Mouse (Mus musculus) megakaryocyte-erythroid progenitor cell, adult 5-6 weeks (primary cell): ENCODE data around the gene Rplp0. TPM values are rescaled to one million over a fixed set of nuclear protein-coding genes. Genes with fewer than 3 reads are reported as not detected.
A peak's percentile ranks its signal among the peaks of the same experiment; 100 is the strongest.
"Not testable (repeated sequence)": the region's sequence is repeated elsewhere in the genome, so short reads cannot be mapped to it uniquely, and the experiment has no call there.

Source experiments
- ATAC-seq: replicated peaks from 2 replicates; pipeline ENCODE4 v1.8.0; 2016; ENCODE audit warnings: mild to moderate bottlenecking, inconsistent platforms; ENCODE audit not compliant: severe bottlenecking, poor library complexity, low FRiP score, low TSS enrichment
- total RNA-seq, 2 experiments: library from RNA; stranded (forward) in 1 of 2; stranded (reverse) in 1 of 2; fragments of 200-1000, 215-1000 nt in 1 of 2; fragments of >200 nt in 1 of 2; fragmentation: Nextera tagmentation in 1 of 2; gene quantifications; 2 replicates each; pipeline ENCODE4 v1.2.3; 2014 to 2017

Gene Rplp0
- total RNA-seq, 2 experiments from 2014 or later, result 2,082 to 3,132 TPM

DNA sequence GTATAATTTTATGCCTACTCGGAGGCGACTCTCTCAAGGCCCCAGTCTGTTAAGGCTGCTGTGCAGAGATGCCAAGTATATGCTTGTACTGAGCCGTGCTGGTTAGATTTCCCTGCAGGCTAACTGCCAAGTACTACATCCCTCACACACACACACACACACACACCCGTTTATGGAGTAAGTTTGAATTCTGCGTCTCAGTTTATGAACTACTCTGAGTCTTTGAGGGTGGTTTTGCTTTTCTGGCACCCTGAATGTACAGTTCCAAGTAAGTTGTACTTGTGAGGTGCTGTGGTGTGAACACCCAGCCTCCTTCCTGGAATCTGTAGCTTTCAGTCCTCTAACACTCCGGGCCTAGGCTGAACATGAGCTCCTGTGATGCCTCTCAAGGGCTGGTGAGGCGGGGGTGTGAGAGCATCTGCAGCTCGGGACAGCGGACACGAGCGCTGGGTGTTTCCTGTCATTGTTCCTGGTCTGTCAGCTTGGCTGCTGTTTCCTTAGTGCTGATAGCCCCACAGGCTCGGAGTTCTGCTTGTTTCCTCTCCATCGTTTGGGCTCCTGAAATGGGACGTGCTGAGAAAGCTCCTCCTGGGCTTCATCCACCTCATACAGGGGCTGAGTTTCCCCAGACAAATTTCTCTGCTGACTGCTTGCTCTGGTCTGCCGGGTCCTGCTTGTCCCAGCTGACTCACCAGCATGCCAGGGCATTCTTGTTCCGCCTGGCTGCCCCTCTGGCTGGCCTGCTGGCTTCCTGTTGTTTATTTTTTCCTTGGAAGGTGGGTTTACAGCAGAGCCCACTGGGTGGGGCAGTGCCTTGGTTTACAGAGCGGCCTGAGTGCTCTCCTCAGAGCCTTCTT, 13.6 kb downstream of the Rplp0 start:
- ATAC-seq, result no peak

DNA sequence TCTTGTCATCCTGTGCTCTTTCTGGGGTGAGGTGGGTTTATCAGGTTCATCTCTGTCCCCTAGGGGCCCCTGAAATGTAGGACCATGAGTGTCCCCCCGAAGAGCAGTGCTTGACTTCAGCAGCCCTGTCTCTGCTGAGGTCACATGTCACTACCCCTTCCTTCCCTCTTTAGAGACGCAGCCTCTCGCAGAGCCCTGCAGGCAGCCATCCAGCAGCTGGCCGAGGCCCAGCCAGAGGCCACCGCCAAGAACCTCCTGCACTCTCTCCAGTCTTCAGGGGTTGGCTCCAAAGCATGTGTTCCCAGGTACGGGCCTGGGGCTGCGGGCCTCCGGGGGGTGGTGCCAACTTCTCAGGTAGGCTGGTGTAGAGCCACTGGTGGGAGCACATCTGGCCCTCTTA, 15.7 kb downstream of the Rplp0 start:
- no peak for ATAC-seq

- ATAC-seq, result not testable (repeated sequence)
Measured at GRCm38 (mm10) chr5:115577686-115578085, 18.4 kb downstream of the Rplp0 start.

GRCm38 (mm10) chr5:115578922-115579321, 19.7 kb downstream of the Rplp0 start:
- ATAC-seq, result no peak

DNA sequence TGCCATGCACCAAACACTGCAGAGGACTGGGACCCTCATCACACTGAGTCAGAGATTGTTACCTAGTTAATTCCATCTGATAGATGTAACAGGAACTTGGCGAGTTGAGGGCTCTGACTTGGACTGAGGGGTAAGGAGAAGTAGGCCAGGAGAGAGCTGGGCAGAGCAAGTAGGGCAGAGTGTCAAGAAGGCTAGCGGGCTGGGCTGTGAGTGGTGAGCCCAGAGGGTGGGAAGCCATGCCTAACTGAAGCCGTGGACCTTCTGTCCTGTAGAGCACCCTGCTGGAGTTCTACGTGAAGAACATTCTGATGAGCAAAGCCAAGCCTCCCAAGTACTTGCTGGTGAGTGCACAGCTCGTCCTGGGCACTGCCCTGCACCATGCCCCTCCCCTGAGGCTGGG, 20.1 kb downstream of the Rplp0 start:
- no peak for ATAC-seq

DNA sequence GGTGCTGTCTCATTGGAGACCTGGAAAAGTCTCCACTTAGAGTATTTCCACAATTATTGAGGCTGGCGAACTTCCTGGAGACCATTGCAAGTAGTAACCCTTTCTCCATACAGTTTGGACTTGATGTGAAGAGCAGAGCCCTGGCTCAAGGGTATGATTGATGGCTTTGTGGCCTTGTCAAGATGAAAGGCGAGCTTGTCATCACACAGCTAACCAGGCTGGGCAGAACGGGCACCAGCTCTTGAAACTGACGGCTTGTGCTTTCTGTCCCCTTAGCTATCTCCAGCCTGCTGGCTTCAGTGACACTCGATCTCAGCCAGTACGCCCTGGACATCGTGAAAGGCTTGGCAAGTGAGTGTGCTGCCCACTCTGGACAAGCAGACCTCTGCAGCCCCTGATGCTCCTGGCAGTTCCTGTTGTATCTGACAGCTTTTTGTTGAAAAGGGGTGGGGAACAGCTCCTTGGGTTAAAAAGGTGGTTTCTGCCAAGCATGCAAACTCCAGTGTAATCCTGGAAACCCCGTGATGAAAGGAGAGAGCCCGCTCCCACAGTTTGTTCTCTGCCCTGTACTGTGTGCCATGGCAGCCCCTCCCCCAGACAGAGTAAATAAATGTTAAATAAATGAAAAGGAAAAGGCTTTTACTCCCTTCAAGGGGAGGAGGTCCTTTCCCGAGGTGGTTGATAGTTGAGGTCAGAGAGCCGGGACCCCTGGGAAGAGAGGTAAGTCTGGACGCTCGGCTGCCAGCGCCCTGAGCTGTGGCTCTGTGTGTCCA, 21.1 kb downstream of the Rplp0 start:
- ATAC-seq, result no peak

GRCm38 (mm10) chr5:115581662-115582061, 22.4 kb downstream of the Rplp0 start:
- ATAC-seq, result no peak

GRCm38 (mm10) chr5:115585616-115586015, 26.3 kb downstream of the Rplp0 start:
- ATAC-seq, result no peak

- ATAC-seq, result no peak
Measured at GRCm38 (mm10) chr5:115586166-115586565, 26.9 kb downstream of the Rplp0 start.

DNA sequence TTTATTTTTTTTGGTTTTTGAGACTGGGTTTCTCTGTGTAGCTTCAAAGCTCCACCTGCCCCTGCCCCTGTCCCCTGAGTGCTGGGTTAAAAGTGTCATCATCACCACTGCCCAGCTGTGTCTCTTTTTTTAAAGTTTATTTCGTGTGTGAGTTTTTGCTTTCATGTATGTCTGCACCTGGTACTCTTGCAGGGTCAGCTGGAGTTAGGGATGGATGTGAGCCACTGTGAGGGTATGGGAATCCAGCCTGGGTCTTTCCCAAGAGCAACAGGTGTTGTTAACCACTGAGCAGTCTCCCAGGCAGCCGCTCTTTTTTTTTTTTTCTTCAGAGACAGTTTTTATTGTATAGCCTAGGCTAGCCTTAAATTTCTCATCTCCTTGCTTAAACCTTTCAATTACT, 27.5 kb downstream of the Rplp0 start:
- no peak for ATAC-seq

- ATAC-seq, result no peak
Measured at GRCm38 (mm10) chr5:115591028-115591427, 31.8 kb downstream of the Rplp0 start.

DNA sequence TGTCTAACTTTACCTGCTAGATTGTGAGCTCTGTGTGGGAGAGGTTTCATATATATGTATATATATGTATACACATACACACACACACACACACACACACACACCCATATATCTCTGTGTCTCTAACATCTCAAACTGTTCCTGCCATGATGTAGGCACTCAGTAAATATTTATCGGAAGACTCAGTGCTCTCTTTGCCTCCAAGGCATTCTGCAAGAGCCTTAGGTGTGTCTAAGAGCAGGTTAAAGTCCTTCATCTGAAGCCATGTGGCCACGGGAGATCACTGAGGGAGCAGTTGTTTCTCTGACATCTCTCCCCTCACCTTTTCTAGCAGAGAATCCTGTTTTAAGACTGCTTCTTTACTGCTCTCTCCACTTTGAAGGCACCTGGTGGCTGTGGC, 32.2 kb downstream of the Rplp0 start:
- ATAC-seq, result no peak

GRCm38 (mm10) chr5:115603561-115603960, 44.3 kb downstream of the Rplp0 start:
- ATAC-seq, result no peak

DNA sequence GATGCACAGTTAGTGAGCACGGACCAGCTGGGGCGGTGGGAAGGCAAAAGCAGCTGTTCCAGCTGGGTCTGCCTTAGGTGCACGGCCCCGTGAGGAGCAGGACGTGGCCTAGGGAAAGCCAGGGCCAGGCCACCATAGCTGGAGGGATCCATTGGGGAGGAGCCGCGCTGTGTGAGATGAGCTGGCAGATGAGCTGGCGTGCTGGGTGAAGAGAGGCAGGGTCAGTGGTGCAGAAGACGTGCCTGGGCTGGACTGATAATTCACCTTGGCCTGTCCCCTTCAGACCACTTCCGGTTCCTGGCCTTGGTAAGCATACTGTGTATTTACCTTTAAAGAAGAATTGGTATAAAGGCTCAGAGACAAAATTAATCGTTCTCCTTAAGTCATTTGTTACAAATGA, 52.3 kb downstream of the Rplp0 start:
- peak; percentile 53 for ATAC-seq

Other genes with a start within 250 kb of the Rplp0 start
- gene Srsf9, start 232.3 kb upstream of the Rplp0 start, total RNA-seq (2014; fragmentation: Nextera tagmentation), result 74.7 and 96.0 TPM in 2 replicates
- gene Srsf9, start 232.3 kb upstream of the Rplp0 start, total RNA-seq (2017), result 61.6 and 108 TPM in 2 replicates
- gene Gatc, start 218.3 kb upstream of the Rplp0 start, total RNA-seq (2014; fragmentation: Nextera tagmentation), result 31.0 and 41.1 TPM in 2 replicates
- gene Gatc, start 218.3 kb upstream of the Rplp0 start, total RNA-seq (2017), result 13.6 and 18.6 TPM in 2 replicates
- 36.8 and 45.8 TPM in 2 replicates for gene Triap1, start 218.2 kb upstream of the Rplp0 start, total RNA-seq (2014; fragmentation: Nextera tagmentation)
- 16.8 and 19.8 TPM in 2 replicates for gene Triap1, start 218.2 kb upstream of the Rplp0 start, total RNA-seq (2017)
- gene Cox6a1, start 210.5 kb upstream of the Rplp0 start, total RNA-seq (2014; fragmentation: Nextera tagmentation), result 744 and 848 TPM in 2 replicates
- gene Cox6a1, start 210.5 kb upstream of the Rplp0 start, total RNA-seq (2017), result 84.8 and 115 TPM in 2 replicates
- gene Msi1, start 129.9 kb upstream of the Rplp0 start, total RNA-seq (2014; fragmentation: Nextera tagmentation), result not detected in 2 replicates
- not detected in 2 replicates for gene Msi1, start 129.9 kb upstream of the Rplp0 start, total RNA-seq (2017)
- not detected in 2 replicates for gene Pla2g1b, start 93.2 kb upstream of the Rplp0 start, total RNA-seq (2014; fragmentation: Nextera tagmentation)
- gene Pla2g1b, start 93.2 kb upstream of the Rplp0 start, total RNA-seq (2017), result not detected in 2 replicates
- 10.7 and 20.4 TPM in 2 replicates for gene Sirt4, start 74.7 kb upstream of the Rplp0 start, total RNA-seq (2014; fragmentation: Nextera tagmentation)
- gene Sirt4, start 74.7 kb upstream of the Rplp0 start, total RNA-seq (2017), result 3.4 and 7.2 TPM in 2 replicates
- gene Pxn, start 52.8 kb upstream of the Rplp0 start, total RNA-seq (2014; fragmentation: Nextera tagmentation), result 31.8 and 34.0 TPM in 2 replicates
- gene Pxn, start 52.8 kb upstream of the Rplp0 start, total RNA-seq (2017), result 36.1 and 47.5 TPM in 2 replicates
- 66.1 and 67.0 TPM in 2 replicates for gene Gcn1l1, start 5.8 kb downstream of the Rplp0 start, total RNA-seq (2014; fragmentation: Nextera tagmentation)
- gene Gcn1l1, start 5.8 kb downstream of the Rplp0 start, total RNA-seq (2017), result 31.2 and 54.2 TPM in 2 replicates
- gene Rab35, start 72.4 kb downstream of the Rplp0 start, total RNA-seq (2014; fragmentation: Nextera tagmentation), result 51.4 and 53.5 TPM in 2 replicates
- 34.2 and 36.4 TPM in 2 replicates for gene Rab35, start 72.4 kb downstream of the Rplp0 start, total RNA-seq (2017)
- 1.4 and 1.5 TPM in 2 replicates for gene Bicdl1, start 172.2 kb downstream of the Rplp0 start, total RNA-seq (2014; fragmentation: Nextera tagmentation)
- gene Bicdl1, start 172.2 kb downstream of the Rplp0 start, total RNA-seq (2017), result 1.3 TPM in 1 of 2 replicates, not detected in the other